Mouse (Mus musculus) hindbrain, embryonic 13.5 days (tissue): ENCODE data around the gene Zfp260. TPM values are rescaled to one million over a fixed set of nuclear protein-coding genes. Genes with fewer than 3 reads are reported as not detected.

Source experiments
- ATAC-seq: fragments of 200-750 bp; cut with Nextera tagmentation; 2 replicates; pipeline ENCODE4 v1.8.0; 2017; ENCODE audit warnings: moderate TSS enrichment; ENCODE audit not compliant: low FRiP score
- H3K27ac ChIP-seq: fragments of 300-500 bp; sonication (generic); 2 replicates; pipeline ENCODE4 v1.5.1; 2015; ENCODE audit warnings: inconsistent platforms, mild to moderate bottlenecking, moderate library complexity
- H3K27me3 ChIP-seq: fragments of 300-500 bp; sonication (generic); 2 replicates; pipeline ENCODE4 v1.6.1; 2015; ENCODE audit warnings: mild to moderate bottlenecking, inconsistent platforms
- H3K36me3 ChIP-seq: fragments of 300-500 bp; sonication (generic); 2 replicates; pipeline ENCODE4 v1.6.1; 2015; ENCODE audit warnings: mild to moderate bottlenecking, inconsistent platforms
- H3K4me1 ChIP-seq: fragments of 300-500 bp; sonication (generic); replicated peaks from 2 replicates; pipeline ENCODE4 v1.6.1; 2015; ENCODE audit warnings: inconsistent platforms
- H3K4me2 ChIP-seq: fragments of 300-500 bp; sonication (generic); 2 replicates; pipeline ENCODE4 v1.6.1; 2015; ENCODE audit warnings: inconsistent platforms, mild to moderate bottlenecking, moderate library complexity
- H3K4me3 ChIP-seq: fragments of 300-500 bp; sonication (generic); 2 replicates; pipeline ENCODE4 v1.5.1; 2015; ENCODE audit warnings: mild to moderate bottlenecking, inconsistent platforms
- H3K9ac ChIP-seq: fragments of 300-500 bp; sonication (generic); 2 replicates; pipeline ENCODE4 v1.6.1; 2015; ENCODE audit warnings: mild to moderate bottlenecking, inconsistent platforms
- H3K9me3 ChIP-seq: fragments of 300-500 bp; sonication (generic); 2 replicates; pipeline ENCODE4 v1.6.1; 2016; ENCODE audit warnings: inconsistent platforms
- WGBS: fragments of 180-500 bp; shearing (Covaris S2); methylation state at CpG from one replicate; pipeline ENCODE4 v1.1.7; 2015; 5-methylcytosine and 5-hydroxymethylcytosine counted together
- polyA plus RNA-seq: library from polyadenylated mRNA; unstranded; fragments of >200 nt; fragmentation: Nextera tagmentation; extraction: Ambion mirVana; gene quantifications from 2 replicates; pipeline ENCODE4 v1.2.1, GENCODE M21; 2015

Zfp260 gene
- 95.2 and 108 TPM in 2 replicates for polyA plus RNA-seq

GRCm38 (mm10) chr7:30094646-30095429, at the start of gene Zfp260:
Gene Zfp260, plus strand, starts transcription at chr7:30094777.
- Histone ChIP-seq H3K36me3 (peaks cover 23% of the 10 kb centered on the region), H3K4me3 (peak within 1 kb of the TSS; percentile 64), H3K9ac (peak within 1 kb of the TSS; percentile 83), H3K4me1 (peaks cover 30% of the 10 kb centered on the region), H3K27me3 (no peaks in the 10 kb centered on the region), H3K4me2 (peak within 1 kb of the TSS; percentile 61), H3K9me3 (no peaks in the 10 kb centered on the region), H3K27ac (peak within 1 kb of the TSS; percentile 98)
- WGBS = 1% methylated on average over 26 of the region's 26 CpGs
- peak; percentile 75 for ATAC-seq

GRCm38 (mm10) chr7:30048126-30048525, 46.5 kb upstream of the Zfp260 start:
- no peak for ATAC-seq
- H3K4me3 ChIP-seq = no peak overlapping the region
- H3K27ac ChIP-seq = no peak overlapping the region
- no peaks in the 10 kb centered on the region for H3K9me3 ChIP-seq
- H3K27me3 ChIP-seq = no peaks in the 10 kb centered on the region
- 95% methylated on average over 4 of the region's 4 CpGs for WGBS
- H3K4me1 ChIP-seq = peaks cover 14% of the 10 kb centered on the region
- H3K9ac ChIP-seq = no peak overlapping the region
- H3K4me2 ChIP-seq = no peak overlapping the region
- H3K36me3 ChIP-seq = peaks cover 16% of the 10 kb centered on the region; the same call in 1 of the 2 replicates

- ATAC-seq = peak; percentile 98
- H3K27ac ChIP-seq = peak within 1 kb of the TSS; percentile 95
Measured at GRCm38 (mm10) chr7:30050882-30051548, 43.6 kb upstream of the Zfp260 start, which contains the start of gene Zfp14. Gene Zfp14, minus strand, starts transcription at chr7:30051380.

GRCm38 (mm10) chr7:30053591-30053990, 41.0 kb upstream of the Zfp260 start:
- no peak for ATAC-seq
- WGBS = 16% methylated on average over 3 of the region's 3 CpGs
- Histone ChIP-seq H3K27ac (no peak overlapping the region), H3K4me3 (no peak overlapping the region), H3K27me3 (no peaks in the 10 kb centered on the region), H3K9ac (no peak overlapping the region), H3K4me2 (no peak overlapping the region), H3K36me3 (peaks cover 42% of the 10 kb centered on the region), H3K9me3 (no peaks in the 10 kb centered on the region), H3K4me1 (peaks cover 14% of the 10 kb centered on the region)

More at GRCm38 (mm10) chr7:30050882-30051548, 43.6 kb upstream of the Zfp260 start, which contains the start of gene Zfp14:
- Histone ChIP-seq H3K9ac (peak within 1 kb of the TSS; percentile 89), H3K4me1 (peaks cover 14% of the 10 kb centered on the region), H3K36me3 (peaks cover 18% of the 10 kb centered on the region), H3K4me3 (peak within 1 kb of the TSS; percentile 78), H3K9me3 (no peaks in the 10 kb centered on the region), H3K4me2 (peak within 1 kb of the TSS; percentile 74), H3K27me3 (no peaks in the 10 kb centered on the region)
- whole genome bisulfite sequencing = under 1% methylated on average over 40 of the region's 40 CpGs

GRCm38 (mm10) chr7:30060341-30060740, 34.2 kb upstream of the Zfp260 start:
- Histone ChIP-seq H3K27me3 (no peaks in the 10 kb centered on the region), H3K4me1 (no peaks in the 10 kb centered on the region), H3K4me2 (no peak overlapping the region), H3K9ac (no peak overlapping the region), H3K9me3 (no peaks in the 10 kb centered on the region), H3K27ac (no peak overlapping the region), H3K4me3 (no peak overlapping the region), H3K36me3 (peaks cover 94% of the 10 kb centered on the region)
- ATAC-seq = no peak
- 87% methylated on average over 6 of the region's 6 CpGs for WGBS

- ATAC-seq = no peak
- 89% methylated on average over 5 of the region's 5 CpGs for WGBS
- no peak overlapping the region for H3K9ac ChIP-seq
Measured at GRCm38 (mm10) chr7:30062478-30062877, 32.1 kb upstream of the Zfp260 start.

GRCm38 (mm10) chr7:30064622-30065021, 30.0 kb upstream of the Zfp260 start:
- no peak overlapping the region for H3K4me3 ChIP-seq
- no peak for ATAC-seq
- no peak overlapping the region for H3K27ac ChIP-seq
- H3K27me3 ChIP-seq = no peaks in the 10 kb centered on the region
- WGBS = 89% methylated on average over 5 of the region's 5 CpGs
- H3K36me3 ChIP-seq = peaks cover 82% of the 10 kb centered on the region
- H3K4me2 ChIP-seq = no peak overlapping the region
- H3K9ac ChIP-seq = no peak overlapping the region
- H3K9me3 ChIP-seq = no peaks in the 10 kb centered on the region
- no peaks in the 10 kb centered on the region for H3K4me1 ChIP-seq

More at GRCm38 (mm10) chr7:30062478-30062877, 32.1 kb upstream of the Zfp260 start:
- Histone ChIP-seq H3K27ac (no peak overlapping the region), H3K36me3 (peaks cover 89% of the 10 kb centered on the region), H3K27me3 (no peaks in the 10 kb centered on the region), H3K4me1 (no peaks in the 10 kb centered on the region), H3K9me3 (no peaks in the 10 kb centered on the region), H3K4me3 (no peak overlapping the region), H3K4me2 (no peak overlapping the region)

DNA sequence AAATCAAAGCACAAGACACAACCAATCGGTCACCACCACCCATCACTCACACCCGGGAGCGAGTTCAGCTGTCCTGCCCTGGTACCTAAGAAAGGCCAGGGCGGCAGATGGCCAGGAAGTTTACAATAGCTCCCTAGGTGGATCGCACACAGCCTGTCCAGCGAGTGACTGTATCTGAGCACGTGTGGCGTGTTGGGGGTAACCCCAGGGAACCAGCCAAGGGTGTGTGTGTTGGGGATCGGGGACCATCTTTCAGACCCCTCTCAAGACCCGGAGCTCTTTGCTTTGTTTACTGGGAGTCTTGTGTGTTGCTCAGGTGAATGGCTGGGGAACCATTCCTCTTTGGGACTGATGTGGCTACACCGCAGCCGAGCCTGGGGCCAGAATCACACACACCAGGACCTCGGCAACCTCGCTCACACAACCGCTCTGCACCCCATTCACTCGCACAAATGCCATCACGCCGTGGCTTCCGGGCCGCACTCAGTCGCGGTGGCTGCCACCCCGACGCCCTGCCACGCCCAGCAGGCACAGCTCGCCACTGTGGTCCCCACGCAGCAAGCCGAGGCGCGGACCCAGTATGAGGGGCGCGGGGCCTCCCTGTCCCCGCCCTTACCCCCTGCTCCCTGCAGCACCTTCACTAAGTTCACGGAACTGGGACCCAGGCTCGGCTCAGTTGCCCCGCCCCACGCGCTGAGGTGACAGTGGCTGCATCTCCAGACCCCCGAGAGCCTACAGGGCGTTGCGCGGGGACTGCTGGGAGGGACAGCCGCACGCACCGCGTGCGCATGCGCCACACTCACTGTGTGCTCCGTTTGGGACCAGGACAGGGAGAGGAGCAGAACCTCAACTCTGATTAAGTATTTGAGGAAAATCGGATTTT, 22.2 kb upstream of the Zfp260 start, which contains the start of gene Zfp82:
Gene Zfp82, minus strand, starts transcription at position 755 of the 883 bp plus-strand sequence.
- peak within 1 kb of the TSS; percentile 90 for H3K4me2 ChIP-seq
- peak within 1 kb of the TSS; percentile 89 for H3K4me3 ChIP-seq
- no peaks in the 10 kb centered on the region for H3K9me3 ChIP-seq
- no peaks in the 10 kb centered on the region for H3K27me3 ChIP-seq
- peaks cover 38% of the 10 kb centered on the region for H3K36me3 ChIP-seq
- ATAC-seq = peak; percentile 95
- H3K27ac ChIP-seq = peak within 1 kb of the TSS; percentile 90
- under 1% methylated on average over 47 of the region's 50 CpGs for WGBS
- H3K9ac ChIP-seq = peak within 1 kb of the TSS; percentile 89
- peaks cover 13% of the 10 kb centered on the region for H3K4me1 ChIP-seq

DNA sequence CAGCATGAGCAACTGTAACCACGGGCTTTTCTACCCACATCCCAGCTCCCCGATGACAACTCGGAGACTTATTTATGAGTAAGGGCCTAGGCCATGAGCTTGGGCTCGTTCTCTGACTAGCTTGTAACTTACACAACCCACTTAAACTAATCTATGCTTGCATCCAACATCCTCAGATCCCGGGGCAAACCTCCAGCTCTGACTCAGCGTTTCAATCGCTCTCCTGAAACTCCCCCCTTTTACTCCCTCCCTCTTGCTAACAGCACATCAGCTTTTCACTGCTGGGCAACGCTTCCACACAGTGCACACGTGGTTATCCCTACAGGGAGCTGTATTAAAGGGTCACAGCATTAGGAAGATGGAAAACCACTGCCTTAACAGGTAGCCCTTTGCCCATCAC, 8.1 kb upstream of the Zfp260 start:
- Histone ChIP-seq H3K4me2 (no peak overlapping the region), H3K9me3 (no peaks in the 10 kb centered on the region), H3K9ac (no peak overlapping the region), H3K27me3 (no peaks in the 10 kb centered on the region), H3K4me1 (peaks cover 26% of the 10 kb centered on the region), H3K4me3 (no peak overlapping the region), H3K27ac (no peak overlapping the region), H3K36me3 (peaks cover 45% of the 10 kb centered on the region)
- ATAC-seq = no peak
- WGBS = 92% methylated on average over 9 of the region's 9 CpGs

GRCm38 (mm10) chr7:30089405-30089804, 5.2 kb upstream of the Zfp260 start:
- Histone ChIP-seq H3K27ac (no peak overlapping the region), H3K4me2 (peak overlapping the region; percentile 72), H3K36me3 (peaks cover 26% of the 10 kb centered on the region), H3K9ac (peak overlapping the region; percentile 75), H3K4me1 (peaks cover 33% of the 10 kb centered on the region), H3K9me3 (no peaks in the 10 kb centered on the region), H3K27me3 (no peaks in the 10 kb centered on the region), H3K4me3 (peak overlapping the region; percentile 65)
- no peak for ATAC-seq
- WGBS = 7% methylated on average over 6 of the region's 6 CpGs

- H3K9ac ChIP-seq = peak within 1 kb of the TSS; percentile 75
- H3K27me3 ChIP-seq = no peaks in the 10 kb centered on the region
- H3K4me2 ChIP-seq = peak within 1 kb of the TSS; percentile 72
- under 1% methylated on average over 40 of the region's 40 CpGs for WGBS
- peaks cover 17% of the 10 kb centered on the region for H3K36me3 ChIP-seq
- peak within 1 kb of the TSS; percentile 91 for H3K27ac ChIP-seq
- ATAC-seq = peak; percentile 92
- peaks cover 33% of the 10 kb centered on the region for H3K4me1 ChIP-seq
- H3K9me3 ChIP-seq = no peaks in the 10 kb centered on the region
- H3K4me3 ChIP-seq = peak within 1 kb of the TSS; percentile 65
Measured at GRCm38 (mm10) chr7:30090092-30090969, 4.2 kb upstream of the Zfp260 start, which contains the start of the genes Gm26920 and Zfp566. Gene Gm26920, minus strand, starts transcription at chr7:30090410. Gene Zfp566, minus strand, starts transcription at chr7:30090527.
